Mouse (Mus musculus) adrenal gland, postnatal 25 days (tissue): Measurements from ENCODE around the gene Slc16a1. TPM values are rescaled to one million over a fixed set of nuclear protein-coding genes. Genes with fewer than 3 reads are reported as not detected.
A peak's percentile ranks its signal among the peaks of the same experiment; 100 is the strongest.
"Not testable (repeated sequence)": the region's sequence is repeated elsewhere in the genome, so short reads cannot be mapped to it uniquely, and the experiment has no call there.

ENCODE experiments used
- DNase-seq: peaks from one replicate; pipeline ENCODE4 v3.0.0; 2021; ENCODE audit warnings: mixed read lengths
- total RNA-seq: library from RNA; stranded (reverse); gene quantifications from 2 replicates; pipeline ENCODE4 v1.2.3, GENCODE M21; 2021

Gene Slc16a1
- total RNA-seq, 1 experiment from 2014 or later: 26.1 TPM

DNA sequence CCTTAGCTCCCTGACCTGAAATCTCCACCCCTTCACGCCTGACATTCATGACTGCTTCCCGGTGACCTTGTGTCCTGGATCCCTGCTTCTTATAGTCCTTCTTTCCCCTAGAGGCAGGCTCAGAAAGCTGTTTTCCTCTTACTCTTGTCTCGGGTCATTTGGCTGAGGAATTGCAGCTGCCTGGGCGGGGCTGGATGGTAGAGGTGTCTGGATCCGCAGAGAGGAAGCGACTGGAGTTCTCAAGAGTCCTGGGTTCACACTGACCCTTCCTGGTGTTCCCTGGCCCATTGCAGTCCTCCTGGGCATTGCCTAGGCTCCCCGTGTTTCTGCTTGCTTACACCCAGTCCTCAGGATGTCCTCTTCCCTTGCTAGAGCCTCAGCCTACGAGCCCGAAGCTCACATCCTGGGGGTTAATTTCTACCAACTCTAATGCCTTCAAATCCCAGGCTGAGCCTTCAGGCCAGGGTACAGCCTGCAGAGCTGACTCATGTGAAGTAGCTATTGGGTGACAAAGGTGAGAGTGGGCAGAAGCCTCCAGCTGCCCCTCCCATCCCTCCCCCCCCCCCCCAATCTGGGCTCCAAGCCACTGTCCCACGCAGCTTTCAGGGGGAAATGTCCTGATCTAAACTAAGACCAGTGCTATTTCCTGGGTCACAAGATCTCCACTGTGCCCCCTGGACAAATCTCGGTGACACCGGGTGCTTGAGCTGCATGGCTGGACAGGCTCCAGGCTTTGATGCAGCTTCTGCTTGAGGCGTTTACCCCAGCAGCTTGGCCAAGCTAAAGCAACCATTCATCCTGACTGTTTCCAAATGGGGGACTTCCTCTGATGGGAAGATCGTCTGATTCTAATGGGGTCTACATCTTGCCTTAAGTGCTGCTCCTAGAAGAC, 36.1 kb downstream of the Slc16a1 start:
- DNase-seq: peak; percentile 31

DNA sequence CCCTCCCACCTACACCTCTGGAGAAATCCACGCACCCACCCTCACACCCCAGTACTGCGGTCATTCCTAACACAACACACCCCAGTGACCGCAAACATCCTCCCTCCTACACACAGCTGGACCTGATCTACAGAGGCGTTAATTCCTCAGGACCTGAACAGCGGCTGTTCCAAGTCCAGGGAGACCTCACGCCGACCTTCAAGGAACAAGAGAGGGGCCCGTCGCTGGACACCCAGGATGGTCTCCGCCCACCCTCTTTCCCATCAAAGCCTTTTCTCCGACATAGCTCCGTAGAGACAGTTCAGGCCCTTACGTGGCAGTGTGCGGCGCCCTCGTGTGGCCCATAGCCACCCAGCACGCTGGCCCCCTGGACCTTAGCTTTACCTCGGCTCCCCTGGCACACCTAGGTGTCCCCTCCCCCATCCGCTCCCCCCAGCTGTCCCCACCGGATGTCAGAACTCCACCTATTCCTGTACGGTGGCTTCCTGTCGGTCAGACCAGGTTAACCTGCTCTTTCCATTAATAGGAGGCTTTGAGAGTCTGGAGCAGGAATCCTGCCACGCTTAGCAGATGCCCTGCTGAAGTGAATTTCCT, 36.9 kb downstream of the Slc16a1 start:
- DNase-seq: peak; percentile 79

DNA sequence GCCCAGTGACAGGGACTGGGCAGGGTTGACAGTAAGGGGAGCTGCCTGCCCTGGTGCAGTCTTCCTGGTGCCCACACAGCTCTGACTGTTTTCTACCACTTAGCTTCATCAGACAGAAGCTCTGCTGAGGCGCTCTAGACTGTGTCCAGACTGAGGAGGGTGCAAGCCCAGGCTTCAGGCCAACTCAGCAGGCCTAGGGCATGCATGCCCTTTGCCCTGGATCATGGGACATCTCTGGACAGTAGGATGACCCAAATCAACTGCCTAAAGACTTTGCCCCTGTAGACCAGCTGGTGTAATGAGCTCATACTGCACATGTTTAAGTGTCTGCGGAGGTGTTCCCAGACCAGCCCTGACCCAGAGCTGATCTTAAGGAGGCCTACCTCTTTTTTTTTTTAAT, 39.3 kb downstream of the Slc16a1 start:
- DNase-seq: no peak

DNA sequence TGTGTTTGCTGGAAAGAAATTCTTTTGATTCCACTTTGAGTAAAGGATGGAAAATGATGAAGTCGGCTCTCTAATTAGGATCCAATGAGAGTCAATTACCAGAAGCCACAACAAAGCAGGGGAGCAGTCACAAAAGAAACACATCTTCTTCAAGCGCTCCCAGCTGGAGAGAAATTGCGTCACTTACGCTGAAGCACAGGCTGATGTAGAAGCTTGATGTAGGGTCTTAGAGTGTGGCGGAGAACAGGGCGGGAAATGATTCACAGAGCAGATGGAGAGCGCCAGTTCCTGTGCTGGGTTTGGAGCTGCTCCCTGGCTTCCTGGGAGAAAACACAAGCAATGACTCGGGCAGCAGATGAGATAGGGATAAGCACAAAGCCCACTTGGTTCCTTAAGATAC, 40.4 kb downstream of the Slc16a1 start:
- no peak for DNase-seq

DNA sequence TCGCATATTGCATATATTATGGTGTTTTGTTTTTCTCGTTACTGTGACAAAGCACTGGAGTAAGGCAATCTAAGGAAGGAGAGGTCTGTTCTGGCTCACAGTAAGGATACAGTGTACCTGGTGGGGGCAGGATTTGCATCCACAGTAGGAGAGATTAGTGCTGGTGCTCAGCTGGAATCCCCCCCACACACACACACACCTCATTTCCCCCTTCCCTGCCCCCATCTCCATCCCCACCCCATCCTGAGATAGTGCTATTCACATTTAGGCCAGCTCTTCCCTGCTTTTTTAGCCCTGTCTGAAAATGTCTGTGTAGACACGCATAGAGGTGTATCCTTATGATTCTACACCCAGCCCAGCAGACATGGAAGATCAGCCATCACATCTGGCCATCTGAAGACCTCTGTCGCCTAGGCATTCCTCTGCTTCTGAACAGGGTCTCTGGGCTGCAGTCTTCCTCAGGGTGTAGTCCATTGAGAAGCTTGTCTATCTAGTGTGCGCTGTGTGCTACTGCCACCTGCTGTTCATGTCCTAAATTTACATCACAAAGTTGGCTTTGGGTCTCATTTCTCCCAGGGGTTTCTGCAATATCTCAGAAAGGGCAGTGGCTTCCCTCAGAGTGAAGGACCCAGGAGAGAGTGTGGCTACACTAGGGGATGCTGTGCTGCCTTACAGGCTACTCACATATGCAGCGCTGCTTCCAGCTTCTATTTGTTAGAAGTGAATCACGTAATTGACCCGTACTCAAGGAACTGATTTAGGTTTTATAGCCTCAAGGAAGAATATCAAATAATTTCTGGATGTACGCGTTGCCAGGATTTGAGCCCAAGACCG, 44.4 kb downstream of the Slc16a1 start:
- DNase-seq: peak; percentile 45

DNA sequence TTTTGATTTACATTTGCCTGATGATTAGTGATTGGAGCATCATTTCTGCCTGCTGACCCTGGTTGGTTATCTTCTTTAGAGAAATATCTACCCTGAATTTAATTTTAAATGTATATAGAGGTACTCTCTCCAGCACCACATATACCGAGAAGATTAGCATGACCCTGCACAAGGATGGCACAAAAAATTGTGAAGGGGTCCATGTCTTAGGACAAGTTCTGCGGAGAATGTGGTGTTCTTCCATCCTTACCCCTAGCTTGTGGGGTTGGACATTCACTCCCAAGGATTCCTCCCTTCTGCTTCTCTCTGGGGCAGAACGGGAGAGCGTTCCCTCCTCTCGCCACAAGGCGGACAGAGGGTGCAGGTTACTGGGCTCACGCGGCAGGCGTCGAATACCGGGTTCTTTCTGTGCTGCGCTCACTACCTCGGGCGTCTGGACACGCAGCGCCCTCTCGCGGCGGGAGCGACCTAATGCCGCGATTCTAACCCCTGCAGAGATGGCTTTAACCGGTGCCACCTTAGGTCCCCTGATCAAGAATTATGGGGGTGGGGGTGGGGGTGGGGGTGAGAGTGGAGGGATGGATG, 62.4 kb downstream of the Slc16a1 start:
- DNase-seq: peak; percentile 83

DNA sequence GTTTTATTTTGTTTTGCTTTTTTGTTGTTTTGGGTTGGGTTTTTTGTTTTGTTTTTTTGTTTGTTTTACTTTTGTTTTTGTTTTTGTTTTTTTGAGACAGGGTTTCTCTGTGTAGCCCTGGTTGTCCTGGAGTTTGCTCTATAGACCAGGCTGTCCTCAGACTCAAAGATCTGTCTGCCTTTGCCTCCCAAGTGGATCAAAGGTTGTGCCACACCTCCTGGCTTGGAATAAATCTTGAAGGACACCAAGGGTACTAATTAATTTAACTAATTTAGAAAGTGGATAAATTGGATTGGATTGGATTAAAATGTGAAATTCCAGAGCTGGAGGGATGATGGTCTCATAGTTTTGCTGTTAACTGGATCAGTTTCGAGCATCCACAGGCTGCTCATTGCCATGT, 63.3 kb downstream of the Slc16a1 start:
- DNase-seq: no peak

DNA sequence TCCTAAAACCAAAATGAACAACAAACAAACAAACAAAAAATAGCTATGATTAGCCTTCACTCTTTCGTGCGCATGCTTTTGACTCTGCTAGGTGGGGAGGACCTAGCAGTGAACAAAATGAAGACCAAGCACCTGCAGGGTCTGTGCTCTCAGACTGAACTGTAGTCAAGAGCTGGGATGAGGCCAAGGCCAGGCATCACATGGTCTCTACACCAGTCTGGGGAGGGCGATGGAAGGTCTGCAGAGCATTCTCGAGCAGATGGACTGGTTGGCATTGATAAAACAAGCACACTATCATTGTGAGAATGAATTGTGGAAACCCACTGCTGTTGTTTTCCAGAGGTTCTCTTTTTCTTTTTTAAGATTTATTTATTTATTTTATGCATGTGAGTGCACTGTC, 65.5 kb downstream of the Slc16a1 start:
- no peak for DNase-seq

DNA sequence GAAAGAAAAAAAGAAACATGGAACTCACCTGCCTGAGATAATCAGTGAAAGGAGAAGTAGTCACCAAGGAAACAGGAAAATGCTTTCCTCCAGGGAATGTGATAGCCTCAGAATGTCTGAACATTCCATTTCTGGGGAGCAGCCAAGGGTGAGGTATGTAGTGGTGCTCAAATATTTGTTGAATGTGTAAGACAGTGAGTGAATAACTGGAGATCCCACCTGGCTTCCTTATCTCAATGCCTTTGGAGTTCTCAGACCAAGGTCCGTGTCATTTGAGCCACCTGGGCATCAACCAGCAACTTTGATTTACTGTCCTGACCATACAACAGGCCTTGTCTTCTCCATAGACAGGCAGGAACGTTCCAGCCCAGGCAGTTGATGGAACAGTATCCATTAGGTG, 68.0 kb downstream of the Slc16a1 start:
- DNase-seq: no peak

DNA sequence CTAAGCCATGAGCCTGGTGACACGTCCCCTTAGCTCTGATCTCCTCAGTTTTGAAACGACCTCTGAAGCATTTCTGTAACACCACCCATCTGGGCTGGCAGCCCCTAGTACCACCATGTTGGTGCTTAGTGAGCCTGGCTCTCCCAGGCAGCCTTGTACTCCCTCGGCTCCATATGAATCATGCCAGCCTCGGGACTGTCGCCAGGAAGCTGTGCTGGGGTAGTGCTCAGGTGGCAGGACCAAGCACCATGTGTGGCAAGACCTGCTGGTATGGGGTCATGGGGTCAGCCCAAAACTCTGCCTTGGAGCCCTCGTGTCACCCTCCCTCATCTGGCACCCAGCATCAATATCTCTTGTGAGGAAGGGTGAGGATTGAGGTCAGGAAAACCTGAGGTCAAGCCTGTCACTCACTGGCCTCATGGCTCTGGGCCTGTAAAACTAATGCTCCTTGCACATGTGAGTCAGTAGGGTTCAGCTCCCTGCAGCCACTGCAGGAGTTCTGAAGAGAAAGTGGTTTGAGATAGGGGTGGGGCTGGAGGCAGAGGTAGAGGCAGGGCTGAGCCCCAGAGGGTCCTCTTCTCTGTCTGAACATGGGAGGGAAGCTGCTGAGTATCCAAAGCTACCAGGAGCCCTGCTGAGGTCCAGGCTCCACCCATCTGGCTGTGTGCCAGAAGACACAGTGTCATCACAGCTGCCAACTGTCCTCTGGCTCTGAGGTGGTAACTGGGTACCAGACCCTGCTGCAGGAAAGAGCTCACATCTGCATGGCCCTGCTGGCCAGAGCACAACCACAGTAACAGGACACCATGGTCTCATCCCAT, 68.7 kb downstream of the Slc16a1 start:
- peak; percentile 54 for DNase-seq

DNA sequence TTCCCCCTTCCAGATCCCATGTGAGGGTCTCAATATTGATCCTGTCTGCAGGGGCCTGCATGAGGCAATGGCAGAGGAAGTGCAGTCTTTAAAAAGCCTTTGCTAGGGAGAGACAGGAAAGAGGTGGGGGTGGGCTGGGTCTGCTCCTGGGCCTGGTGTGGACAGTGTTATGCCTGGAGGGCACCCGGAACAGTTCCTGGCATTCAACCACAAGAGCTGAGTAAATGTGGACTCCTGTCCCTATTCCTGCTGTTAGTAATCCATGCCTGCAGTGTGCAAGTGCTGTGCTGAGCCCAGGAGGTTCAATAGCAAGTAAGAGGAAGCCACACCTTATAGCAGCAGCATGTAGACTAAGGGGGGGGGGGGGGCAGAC, 69.3 kb downstream of the Slc16a1 start:
- DNase-seq: not testable (repeated sequence)

Other genes with a start within 250 kb of the Slc16a1 start
- 16.5 and 19.2 TPM in 2 replicates for gene Lrig2, start 126.8 kb upstream of the Slc16a1 start, total RNA-seq
- gene Ppm1j, start 142.4 kb downstream of the Slc16a1 start, total RNA-seq: 3.6 and 5.9 TPM in 2 replicates
- gene Fam19a3, start 143.2 kb downstream of the Slc16a1 start, total RNA-seq: 0.76 and 1.6 TPM in 2 replicates
- 88.7 and 108 TPM in 2 replicates for gene Rhoc, start 149.7 kb downstream of the Slc16a1 start, total RNA-seq
- 27.2 and 33.0 TPM in 2 replicates for gene Mov10, start 179.9 kb downstream of the Slc16a1 start, total RNA-seq
- gene St7l, start 225.3 kb downstream of the Slc16a1 start, total RNA-seq: 49.2 and 55.8 TPM in 2 replicates
- 76.3 and 80.5 TPM in 2 replicates for gene Capza1, start 225.8 kb downstream of the Slc16a1 start, total RNA-seq